Mouse (Mus musculus) heart, embryonic 11.5 days (tissue): ENCODE results near the gene Wdr4. TPM values are rescaled to one million over a fixed set of nuclear protein-coding genes. Genes with fewer than 3 reads are reported as not detected.

Experiments used
- ATAC-seq: fragments of 200-750 bp; cut with Nextera tagmentation; replicated peaks from 2 replicates; pipeline ENCODE4 v1.8.0; 2017; ENCODE audit warnings: moderate library complexity; ENCODE audit not compliant: insufficient number of reproducible peaks, low FRiP score, low TSS enrichment
- H3K27ac ChIP-seq: fragments of 300-500 bp; sonication (generic); 2 replicates; pipeline ENCODE4 v1.5.1; 2014; ENCODE audit warnings: mild to moderate bottlenecking, low read depth, low read length
- H3K27me3 ChIP-seq: fragments of 300-500 bp; sonication (generic); 2 replicates; pipeline ENCODE4 v1.6.1; 2014; ENCODE audit warnings: mild to moderate bottlenecking, low read length, mixed read lengths; ENCODE audit not compliant: control insufficient read depth, insufficient read depth
- H3K36me3 ChIP-seq: fragments of 300-500 bp; sonication (generic); 2 replicates; pipeline ENCODE4 v1.6.1; 2014; ENCODE audit warnings: mild to moderate bottlenecking, low read length, moderate library complexity, mixed read lengths; ENCODE audit not compliant: control insufficient read depth, insufficient read depth
- H3K4me1 ChIP-seq: fragments of 300-500 bp; sonication (generic); 2 replicates; pipeline ENCODE4 v1.6.1; 2014; ENCODE audit warnings: low read length; ENCODE audit not compliant: control insufficient read depth, insufficient read depth
- H3K4me2 ChIP-seq: fragments of 300-500 bp; sonication (generic); 2 replicates; pipeline ENCODE4 v1.6.1; 2014; ENCODE audit warnings: mild to moderate bottlenecking, moderate library complexity
- H3K4me3 ChIP-seq: fragments of 300-500 bp; sonication (generic); 2 replicates; pipeline ENCODE4 v1.5.1; 2014; ENCODE audit warnings: low read depth, low read length
- H3K9ac ChIP-seq: fragments of 300-500 bp; sonication (generic); 2 replicates; pipeline ENCODE4 v1.6.1; 2014; ENCODE audit warnings: mild to moderate bottlenecking, low read depth, low read length, moderate library complexity
- H3K9me3 ChIP-seq: fragments of 300-500 bp; sonication (generic); replicated peaks from 2 replicates; pipeline ENCODE4 v1.6.1; 2016; ENCODE audit warnings: low read length; ENCODE audit not compliant: control insufficient read depth
- WGBS: fragments of 180-500 bp; shearing (Covaris S2); extraction: QIAGEN DNeasy Blood & Tissue Kit; methylation state at CpG from one replicate; pipeline ENCODE4 v1.1.7; 2014; ENCODE audit not compliant: insufficient replicate concordance; 5-methylcytosine and 5-hydroxymethylcytosine counted together
- polyA plus RNA-seq: library from polyadenylated mRNA; unstranded; fragments of >200 nt; fragmentation: Nextera tagmentation; extraction: Ambion mirVana; gene quantifications from 2 replicates; pipeline ENCODE4 v1.2.1, GENCODE M21; 2014

The Wdr4 gene
- polyA plus RNA-seq, result 20.5 and 22.2 TPM in 2 replicates

DNA sequence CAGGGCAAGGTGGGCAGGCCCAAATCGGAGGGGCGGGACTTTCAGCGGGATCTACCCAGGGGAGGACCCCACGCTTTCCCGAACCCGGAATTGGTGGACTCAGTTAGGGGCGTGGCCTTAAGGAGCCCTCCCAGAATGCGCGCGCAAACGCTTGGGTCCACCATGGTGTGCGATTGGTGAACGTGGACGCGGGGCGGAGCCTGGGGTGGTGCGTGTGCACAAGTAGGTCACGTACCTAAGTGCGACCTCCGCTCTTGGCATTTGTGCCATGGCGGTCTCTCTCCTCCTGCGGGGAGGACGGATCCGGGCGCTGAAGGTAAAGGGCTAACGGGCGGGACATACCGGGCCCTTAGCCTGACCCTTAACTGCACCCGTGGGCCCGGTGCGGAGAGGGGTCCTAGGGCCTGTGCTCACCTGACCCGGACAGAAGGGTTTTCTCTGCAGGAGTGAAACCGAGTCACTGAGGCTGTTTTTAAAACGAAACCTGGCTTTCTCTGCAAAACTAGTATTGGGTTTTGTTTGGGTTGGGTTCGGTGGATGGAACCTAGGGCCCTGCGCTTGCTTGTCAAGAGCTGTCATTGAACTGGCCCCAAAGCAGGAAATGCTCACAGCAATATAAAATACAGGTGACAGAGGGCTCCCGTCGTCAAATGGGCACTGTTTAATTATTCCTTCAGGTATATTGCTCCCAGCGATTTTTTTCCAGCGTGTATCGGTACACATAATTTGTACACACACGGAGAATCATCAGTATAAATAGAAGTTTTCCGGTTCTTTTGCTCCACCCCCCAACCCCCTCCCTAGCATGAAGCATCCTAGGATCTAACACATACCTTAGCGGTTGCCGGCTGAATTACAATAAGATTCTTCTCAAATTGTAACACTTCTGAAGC is at the start of gene Wdr4, which contains the start of gene Ndufv3:
Gene Wdr4, minus strand, starts transcription at position 35 of the 893 bp plus-strand sequence.
Gene Ndufv3, plus strand, starts transcription at position 170 of the 893 bp plus-strand sequence.
- Histone ChIP-seq H3K4me3 (peak within 1 kb of the TSS; percentile 97), H3K9ac (peak within 1 kb of the TSS; percentile 87), H3K4me1 (peaks cover 7% of the 10 kb centered on the region; the same call in 1 of the 2 replicates), H3K9me3 (no peaks in the 10 kb centered on the region), H3K36me3 (peaks cover 7% of the 10 kb centered on the region; the same call in 1 of the 2 replicates), H3K4me2 (peak within 1 kb of the TSS; percentile 81), H3K27me3 (no peaks in the 10 kb centered on the region), H3K27ac (peak within 1 kb of the TSS; percentile 71)
- peak; percentile 96 for ATAC-seq
- WGBS, result under 1% methylated on average over 45 of the region's 45 CpGs

DNA sequence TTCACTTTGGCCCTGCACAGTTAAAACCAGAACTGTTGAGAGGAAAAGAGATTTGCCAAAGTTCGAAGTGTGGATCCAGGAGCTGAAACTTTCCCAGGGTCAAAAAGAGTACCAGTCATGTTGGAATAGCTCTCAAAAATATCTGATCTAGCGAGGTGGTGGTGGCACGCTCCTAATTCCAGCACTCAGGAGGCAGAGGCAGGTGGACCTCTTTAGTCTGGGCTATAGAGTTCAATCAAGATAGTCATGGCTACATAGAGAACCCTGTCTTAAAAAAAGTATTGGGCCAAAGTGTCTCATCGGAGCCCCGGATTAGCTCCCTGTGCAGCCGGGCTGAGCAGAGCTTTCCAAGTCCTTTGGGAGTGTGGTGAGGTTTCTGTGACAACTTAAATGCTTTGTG is 46.5 kb upstream of the Wdr4 start:
- Histone ChIP-seq H3K36me3 (no peaks in the 10 kb centered on the region), H3K9ac (peak overlapping the region; percentile 91; the same call in 1 of the 2 replicates), H3K27me3 (no peaks in the 10 kb centered on the region), H3K4me2 (peak overlapping the region; percentile 79), H3K4me3 (peak overlapping the region; percentile 93), H3K27ac (no peak overlapping the region), H3K4me1 (peaks cover 35% of the 10 kb centered on the region), H3K9me3 (no peaks in the 10 kb centered on the region)
- 68% methylated on average over 6 of the region's 6 CpGs for WGBS
- no peak for ATAC-seq

DNA sequence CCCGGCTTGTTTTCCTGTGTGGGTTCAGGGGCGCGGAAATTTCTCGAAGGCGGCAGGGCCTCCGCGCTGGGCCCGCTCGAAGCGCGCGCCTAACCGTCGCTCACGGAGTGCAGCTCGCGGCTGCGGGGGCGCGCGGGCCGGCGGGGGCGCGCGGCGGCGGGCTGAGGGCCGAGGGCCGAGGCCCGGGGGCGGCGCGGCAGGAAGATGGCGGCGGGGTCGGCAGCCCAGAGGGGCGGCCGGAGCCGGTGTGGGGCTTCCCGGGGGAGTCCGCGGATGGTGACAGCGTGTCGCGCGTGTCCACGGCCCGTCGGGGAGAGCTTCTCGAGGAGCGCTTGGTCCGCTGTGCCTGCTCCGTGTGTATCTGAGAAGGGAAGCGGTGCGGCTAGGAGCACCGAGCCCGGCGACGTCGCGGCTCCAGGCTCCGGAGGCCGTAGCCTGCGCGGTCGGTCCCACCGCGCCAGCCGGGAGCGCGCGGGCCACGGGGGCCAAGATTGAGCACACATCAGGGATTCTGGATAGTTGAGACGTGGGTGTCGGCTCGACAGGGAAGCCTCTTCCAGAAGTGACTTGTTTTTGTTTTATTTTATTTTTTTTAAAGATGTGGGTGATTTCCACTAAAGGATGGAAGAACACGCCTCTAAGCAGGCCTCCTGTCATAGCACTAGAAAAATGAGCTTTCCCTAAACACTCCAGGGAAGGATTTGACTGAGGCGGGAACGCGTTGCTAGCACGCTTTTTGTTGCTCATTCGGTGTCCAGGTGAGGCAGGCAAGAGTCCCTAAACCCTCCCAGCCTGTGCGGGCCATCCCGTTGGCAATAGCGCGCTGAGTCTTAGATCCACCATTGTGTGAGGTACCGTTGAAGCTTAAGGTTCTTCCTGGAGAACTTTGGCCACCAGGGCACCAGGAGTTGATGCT is 45.6 kb upstream of the Wdr4 start:
- H3K4me3 ChIP-seq, result peak overlapping the region; percentile 93
- H3K27ac ChIP-seq, result peak overlapping the region; percentile 98
- no peaks in the 10 kb centered on the region for H3K9me3 ChIP-seq
- no peaks in the 10 kb centered on the region for H3K36me3 ChIP-seq
- peak overlapping the region; percentile 91 for H3K9ac ChIP-seq
- peaks cover 26% of the 10 kb centered on the region for H3K4me1 ChIP-seq
- no peaks in the 10 kb centered on the region for H3K27me3 ChIP-seq
- peak; percentile 36 for ATAC-seq
- peak overlapping the region; percentile 79 for H3K4me2 ChIP-seq
- WGBS, result under 1% methylated on average over 68 of the region's 88 CpGs

GRCm38 (mm10) chr17:31564858-31565140 is 45.0 kb upstream of the Wdr4 start:
- 2% methylated on average over 31 of the region's 44 CpGs for WGBS
- Histone ChIP-seq H3K27me3 (no peaks in the 10 kb centered on the region), H3K4me1 (peaks cover 26% of the 10 kb centered on the region), H3K27ac (peak overlapping the region; percentile 98), H3K4me3 (peak overlapping the region; percentile 93), H3K36me3 (no peaks in the 10 kb centered on the region), H3K4me2 (peak overlapping the region; percentile 79), H3K9ac (peak overlapping the region; percentile 91), H3K9me3 (no peaks in the 10 kb centered on the region)
- ATAC-seq, result no peak

- Histone ChIP-seq H3K4me1 (peaks cover 26% of the 10 kb centered on the region), H3K36me3 (no peaks in the 10 kb centered on the region), H3K27ac (peak within 1 kb of the TSS; percentile 98), H3K4me2 (peak within 1 kb of the TSS; percentile 79), H3K9ac (peak within 1 kb of the TSS; percentile 91), H3K9me3 (no peaks in the 10 kb centered on the region), H3K4me3 (peak within 1 kb of the TSS; percentile 93), H3K27me3 (no peaks in the 10 kb centered on the region)
- WGBS, result 0% methylated on average over 43 of the region's 72 CpGs
- ATAC-seq, result peak; percentile 95
Measured at GRCm38 (mm10) chr17:31564015-31564857, 44.5 kb upstream of the Wdr4 start, which contains the start of gene Pknox1. TSS of gene Pknox1 (plus strand) at chr17:31564734.

GRCm38 (mm10) chr17:31563632-31564014 is 43.8 kb upstream of the Wdr4 start:
- H3K4me3 ChIP-seq, result peak overlapping the region; percentile 35
- no peaks in the 10 kb centered on the region for H3K27me3 ChIP-seq
- no peaks in the 10 kb centered on the region for H3K36me3 ChIP-seq
- H3K9ac ChIP-seq, result peak overlapping the region; percentile 72
- H3K4me2 ChIP-seq, result peak overlapping the region; percentile 62
- ATAC-seq, result no peak
- 21% methylated on average over 12 of the region's 12 CpGs for WGBS
- H3K4me1 ChIP-seq, result peaks cover 22% of the 10 kb centered on the region
- peak overlapping the region; percentile 79 for H3K27ac ChIP-seq
- no peaks in the 10 kb centered on the region for H3K9me3 ChIP-seq

DNA sequence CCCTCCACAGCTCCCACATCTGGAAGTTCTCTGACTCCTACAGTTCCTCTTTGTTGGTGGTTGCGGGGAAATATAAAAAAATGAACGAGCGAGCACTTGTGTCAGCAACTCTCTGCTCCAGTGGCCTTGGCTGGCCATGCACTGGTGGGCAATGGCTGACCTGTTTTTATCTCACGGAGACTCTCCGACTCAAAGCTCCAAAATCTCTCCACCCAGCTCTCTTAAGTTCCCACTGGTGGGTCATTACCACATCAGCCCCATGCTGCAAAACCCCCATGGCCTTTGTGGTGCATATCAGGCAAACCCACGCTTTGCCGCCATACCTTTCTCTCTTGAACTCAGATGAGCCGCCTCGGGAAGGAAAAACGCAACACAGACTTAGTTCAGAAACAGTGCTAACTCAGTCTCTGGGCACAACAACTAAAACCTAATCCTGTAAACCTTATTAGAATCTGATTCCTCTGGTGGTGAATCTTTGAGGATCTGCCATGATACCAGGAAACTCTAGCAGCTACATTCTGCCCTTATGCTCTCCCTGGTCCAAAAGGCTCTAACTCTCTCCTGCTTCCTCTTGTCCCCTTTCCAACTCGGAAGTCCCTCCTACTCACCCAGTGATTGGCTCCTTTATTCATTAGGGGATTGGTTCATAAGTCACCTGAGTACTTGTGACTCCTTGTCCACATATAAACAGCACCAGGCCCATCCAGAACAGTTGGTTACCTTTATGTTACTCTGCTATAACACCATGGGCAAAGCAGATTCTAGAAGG is 39.4 kb upstream of the Wdr4 start:
- no peak overlapping the region for H3K9ac ChIP-seq
- WGBS, result 84% methylated on average over 11 of the region's 11 CpGs
- no peak overlapping the region for H3K4me2 ChIP-seq
- H3K9me3 ChIP-seq, result no peaks in the 10 kb centered on the region
- ATAC-seq, result no peak
- H3K27me3 ChIP-seq, result no peaks in the 10 kb centered on the region
- H3K4me1 ChIP-seq, result peaks cover 11% of the 10 kb centered on the region; the same call in 1 of the 2 replicates
- no peak overlapping the region for H3K4me3 ChIP-seq
- no peaks in the 10 kb centered on the region for H3K36me3 ChIP-seq
- H3K27ac ChIP-seq, result no peak overlapping the region
